Mouse (Mus musculus) lung, postnatal 14 days (tissue): ENCODE data around the gene Ttc38.
"Not testable (repeated sequence)": the region's sequence is repeated elsewhere in the genome, so short reads cannot be mapped to it uniquely, and the experiment has no call there.

ENCODE experiments used
- DNase-seq: peaks from one replicate; pipeline ENCODE4 v3.0.0; 2021

The Ttc38 gene

GRCm38 (mm10) chr15:85826676-85827075 lies 5.4 kb upstream of the Ttc38 start:
- DNase-seq = no peak

- DNase-seq = no peak
Observed at GRCm38 (mm10) chr15:85828071-85828470, 4.0 kb upstream of the Ttc38 start.

- no peak for DNase-seq
Observed at GRCm38 (mm10) chr15:85829470-85829869, 2.6 kb upstream of the Ttc38 start.

GRCm38 (mm10) chr15:85832599-85832998 lies 493 bp downstream of the Ttc38 start:
- no peak for DNase-seq

- no peak for DNase-seq
Observed at GRCm38 (mm10) chr15:85835335-85835734, 3.2 kb downstream of the Ttc38 start.

GRCm38 (mm10) chr15:85836887-85837286 lies 4.8 kb downstream of the Ttc38 start:
- no peak for DNase-seq

- peak; percentile 52 for DNase-seq
Observed at GRCm38 (mm10) chr15:85840983-85841382, 8.9 kb downstream of the Ttc38 start.

GRCm38 (mm10) chr15:85841796-85842360 lies 9.8 kb downstream of the Ttc38 start:
- DNase-seq = no peak

GRCm38 (mm10) chr15:85845071-85845470 lies 13.0 kb downstream of the Ttc38 start:
- no peak for DNase-seq

GRCm38 (mm10) chr15:85851656-85852392 lies 19.7 kb downstream of the Ttc38 start:
- DNase-seq = no peak

- peak; percentile 4 for DNase-seq
Observed at GRCm38 (mm10) chr15:85858980-85859489, 26.9 kb downstream of the Ttc38 start.

- DNase-seq = peak; percentile 93
Observed at GRCm38 (mm10) chr15:85859490-85860031, 27.5 kb downstream of the Ttc38 start, which contains the start of gene Gtse1. Gene Gtse1 (plus strand): TSS chr15:85859745.

- DNase-seq = not testable (repeated sequence)
Observed at GRCm38 (mm10) chr15:85865913-85866312, 33.8 kb downstream of the Ttc38 start.

GRCm38 (mm10) chr15:85867696-85868095 lies 35.6 kb downstream of the Ttc38 start:
- DNase-seq = peak; percentile 81

GRCm38 (mm10) chr15:85877336-85877735 lies 45.2 kb downstream of the Ttc38 start:
- no peak for DNase-seq

- DNase-seq = peak; percentile 90
Observed at GRCm38 (mm10) chr15:85878848-85879497, 46.9 kb downstream of the Ttc38 start, which contains the start of gene Trmu. Gene Trmu (plus strand): TSS chr15:85879312.

GRCm38 (mm10) chr15:85879498-85879895 lies 47.4 kb downstream of the Ttc38 start:
- DNase-seq = no peak

- DNase-seq = no peak
Observed at GRCm38 (mm10) chr15:85885606-85886005, 53.5 kb downstream of the Ttc38 start.

- no peak for DNase-seq
Observed at GRCm38 (mm10) chr15:85889235-85889634, 57.1 kb downstream of the Ttc38 start.

- DNase-seq = no peak
Observed at GRCm38 (mm10) chr15:85891971-85892370, 59.9 kb downstream of the Ttc38 start.

GRCm38 (mm10) chr15:85892498-85893118 lies 60.5 kb downstream of the Ttc38 start:
- no peak for DNase-seq

- DNase-seq = no peak
Observed at GRCm38 (mm10) chr15:85893871-85894270, 61.8 kb downstream of the Ttc38 start.

- peak; percentile 89 for DNase-seq
Observed at GRCm38 (mm10) chr15:85896284-85896683, 64.2 kb downstream of the Ttc38 start.
